Mouse (Mus musculus) liver, postnatal 0 days (tissue): ENCODE results near the gene Nol4l. TPM values are rescaled to one million over a fixed set of nuclear protein-coding genes. Genes with fewer than 3 reads are reported as not detected.
A peak's percentile ranks its signal among the peaks of the same experiment; 100 is the strongest.

ENCODE experiments used
- ATAC-seq: fragments of 200-750 bp; cut with Nextera tagmentation; 2 replicates; pipeline ENCODE4 v1.8.0; 2017; ENCODE audit warnings: mild to moderate bottlenecking, moderate library complexity
- DNase-seq: peaks from one replicate; pipeline ENCODE4 v3.0.0-alpha.2; 2016
- H3K27ac ChIP-seq: fragments of 300-500 bp; sonication (generic); 2 replicates; pipeline ENCODE4 v1.5.1; 2014; ENCODE audit warnings: antibody characterized with exemption, moderate library complexity, mild to moderate bottlenecking, low read depth
- H3K27me3 ChIP-seq: fragments of 300-500 bp; sonication (generic); 2 replicates; pipeline ENCODE4 v1.6.1; 2014; ENCODE audit warnings: low read length, control low read depth, mixed read lengths; ENCODE audit not compliant: insufficient read depth
- H3K36me3 ChIP-seq: fragments of 300-500 bp; sonication (generic); replicated peaks from 2 replicates; pipeline ENCODE4 v1.6.1; 2014; ENCODE audit warnings: mild to moderate bottlenecking, control low read depth, low read length, moderate library complexity, mixed read lengths; ENCODE audit not compliant: insufficient read depth
- H3K4me1 ChIP-seq: fragments of 300-500 bp; sonication (generic); 2 replicates; pipeline ENCODE4 v1.6.1; 2014; ENCODE audit warnings: antibody characterized with exemption, mild to moderate bottlenecking, control low read depth; ENCODE audit not compliant: insufficient read depth
- H3K4me2 ChIP-seq: fragments of 300-500 bp; sonication (generic); 2 replicates; pipeline ENCODE4 v1.6.1; 2014; ENCODE audit warnings: low read depth, mild to moderate bottlenecking, low read length, moderate library complexity, mixed read lengths
- H3K4me3 ChIP-seq: fragments of 300-500 bp; sonication (generic); 2 replicates; pipeline ENCODE4 v1.5.1; 2014; ENCODE audit warnings: low read depth, low read length
- H3K9ac ChIP-seq: fragments of 300-500 bp; sonication (generic); replicated peaks from 2 replicates; pipeline ENCODE4 v1.6.1; 2014; ENCODE audit warnings: mild to moderate bottlenecking, moderate library complexity
- H3K9me3 ChIP-seq: fragments of 300-500 bp; sonication (generic); 2 replicates; pipeline ENCODE4 v1.6.1; 2016; ENCODE audit warnings: mild to moderate bottlenecking, control low read depth, low read length, mixed read lengths
- CTCF ChIP-seq: sonication (generic); IDR thresholded peaks from 2 replicates; pipeline ENCODE4 v1.5.1; 2016; ENCODE audit warnings: antibody characterized with exemption, low read depth
- EP300 ChIP-seq: IDR thresholded peaks from 2 replicates; pipeline ENCODE4 v1.6.1; 2016; ENCODE audit warnings: antibody characterized with exemption, low read depth, mild to moderate bottlenecking
- WGBS: fragments of 180-500 bp; shearing (Covaris S2); extraction: QIAGEN DNeasy Blood & Tissue Kit; methylation state at CpG from one replicate; pipeline ENCODE4 v1.1.7; 2014; ENCODE audit not compliant: insufficient replicate concordance; 5-methylcytosine and 5-hydroxymethylcytosine counted together
- polyA plus RNA-seq: library from polyadenylated mRNA; unstranded; fragments of >200 nt; fragmentation: Nextera tagmentation; extraction: Ambion mirVana; gene quantifications from 2 replicates; pipeline ENCODE4 v1.2.1, GENCODE M21; 2015

The Nol4l gene
- polyA plus RNA-seq, 1 experiment from 2014 or later, result 1.7 TPM

GRCm38 (mm10) chr2:153433859-153434258 lies 95.9 kb downstream of the Nol4l start:
- no peak for ATAC-seq
- no peak overlapping the region for H3K4me3 ChIP-seq
- H3K4me1 ChIP-seq, result peaks cover 38% of the 10 kb centered on the region
- no peak for TF ChIP-seq CTCF
- H3K4me2 ChIP-seq, result no peak overlapping the region
- no peaks in the 10 kb centered on the region for H3K27me3 ChIP-seq
- H3K27ac ChIP-seq, result no peak overlapping the region
- 78% methylated on average over 3 of the region's 3 CpGs for WGBS
- no peak overlapping the region for H3K9ac ChIP-seq
- no peaks in the 10 kb centered on the region; the same call in 1 of the 2 replicates for H3K36me3 ChIP-seq
- no peak for DNase-seq
- H3K9me3 ChIP-seq, result no peaks in the 10 kb centered on the region

- Histone ChIP-seq H3K4me2 (no peak overlapping the region), H3K36me3 (no peaks in the 10 kb centered on the region; the same call in 1 of the 2 replicates), H3K9me3 (no peaks in the 10 kb centered on the region), H3K4me3 (no peak overlapping the region), H3K9ac (no peak overlapping the region), H3K27ac (peak overlapping the region; percentile 49; the same call in 1 of the 2 replicates), H3K27me3 (no peaks in the 10 kb centered on the region), H3K4me1 (peaks cover 36% of the 10 kb centered on the region)
- WGBS, result 63% methylated on average over 7 of the region's 7 CpGs
- ATAC-seq (0 out of 2 replicates have a peak, but pooled peaks have one; percentile 12), DNase-seq (no peak)
- TF ChIP-seq EP300, result no peak
- no peak for TF ChIP-seq CTCF
Observed at GRCm38 (mm10) chr2:153432492-153432891, 97.3 kb downstream of the Nol4l start.

GRCm38 (mm10) chr2:153430571-153430970 lies 99.2 kb downstream of the Nol4l start:
- no peak overlapping the region for H3K4me2 ChIP-seq
- 91% methylated on average over 1 of the region's 1 CpGs for WGBS
- no peak overlapping the region for H3K9ac ChIP-seq
- H3K4me3 ChIP-seq, result no peak overlapping the region
- H3K4me1 ChIP-seq, result peaks cover 29% of the 10 kb centered on the region
- H3K27ac ChIP-seq, result no peak overlapping the region
- no peaks in the 10 kb centered on the region; the same call in 1 of the 2 replicates for H3K36me3 ChIP-seq
- H3K9me3 ChIP-seq, result no peaks in the 10 kb centered on the region
- no peak for DNase-seq
- TF ChIP-seq CTCF, result no peak
- no peak for TF ChIP-seq EP300
- H3K27me3 ChIP-seq, result no peaks in the 10 kb centered on the region
- ATAC-seq, result no peak

DNA sequence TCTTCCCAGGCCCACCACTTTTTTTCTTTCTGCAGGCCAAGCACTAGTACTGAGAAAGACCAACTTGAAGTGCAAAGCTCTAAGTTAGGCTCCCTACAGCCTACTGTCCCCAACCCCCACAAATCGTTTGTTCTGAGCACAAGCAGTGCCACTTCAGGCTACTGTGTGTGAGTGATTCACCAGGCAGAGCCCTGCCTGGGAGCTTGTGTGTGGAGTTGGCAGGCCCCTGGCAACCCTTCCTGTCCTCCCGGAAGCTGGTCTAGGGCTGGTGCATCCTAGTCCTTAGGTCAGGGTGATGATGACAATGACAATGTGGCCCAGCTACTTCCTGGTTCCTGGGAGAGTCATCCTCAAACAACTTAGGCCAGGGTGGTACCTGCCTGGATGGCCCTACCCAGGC lies 101.3 kb downstream of the Nol4l start:
- Histone ChIP-seq H3K27me3 (no peaks in the 10 kb centered on the region), H3K9ac (no peak overlapping the region), H3K4me2 (no peak overlapping the region), H3K36me3 (no peaks in the 10 kb centered on the region; the same call in 1 of the 2 replicates), H3K4me3 (no peak overlapping the region), H3K9me3 (no peaks in the 10 kb centered on the region), H3K4me1 (peaks cover 37% of the 10 kb centered on the region), H3K27ac (no peak overlapping the region)
- no peak for ATAC-seq
- 60% methylated on average over 2 of the region's 2 CpGs for WGBS
- DNase-seq, result no peak
- TF ChIP-seq EP300, result no peak
- no peak for TF ChIP-seq CTCF

GRCm38 (mm10) chr2:153426931-153427330 lies 102.8 kb downstream of the Nol4l start:
- Histone ChIP-seq H3K4me1 (peaks cover 37% of the 10 kb centered on the region), H3K4me2 (no peak overlapping the region), H3K27me3 (no peaks in the 10 kb centered on the region), H3K9me3 (no peaks in the 10 kb centered on the region), H3K9ac (no peak overlapping the region), H3K27ac (no peak overlapping the region), H3K36me3 (no peaks in the 10 kb centered on the region), H3K4me3 (no peak overlapping the region)
- DNase-seq (no peak), ATAC-seq (peak; percentile 57)
- WGBS, result 28% methylated on average over 2 of the region's 2 CpGs
- TF ChIP-seq EP300 (no peak), CTCF (no peak)

- no peaks in the 10 kb centered on the region for H3K27me3 ChIP-seq
- no peak overlapping the region for H3K9ac ChIP-seq
- no peak for DNase-seq
- peak overlapping the region; percentile 69; the same call in 1 of the 2 replicates for H3K27ac ChIP-seq
- 78% methylated on average over 9 of the region's 9 CpGs for WGBS
- H3K4me1 ChIP-seq, result peaks cover 37% of the 10 kb centered on the region
- TF ChIP-seq EP300, result no peak
- TF ChIP-seq CTCF, result no peak
- no peaks in the 10 kb centered on the region for H3K36me3 ChIP-seq
- H3K9me3 ChIP-seq, result no peaks in the 10 kb centered on the region
- no peak overlapping the region for H3K4me3 ChIP-seq
- H3K4me2 ChIP-seq, result no peak overlapping the region
- ATAC-seq, result no peak
Observed at GRCm38 (mm10) chr2:153425998-153426670, 103.6 kb downstream of the Nol4l start.
